Mouse (Mus musculus) hindbrain, embryonic 10.5 days (tissue): ENCODE measurements at regions not wholly inside any gene's neighbourhood (a gene's known extent, or its start where the extent isn't known, plus 50 kb on each side); places are given as distances from the start of the nearest gene placed in this dataset.

Experiments
- DNase-seq: peaks from one replicate; pipeline ENCODE4 v3.0.0-alpha.2; 2017; ENCODE audit warnings: low spot score
- H3K27ac ChIP-seq: fragments of 300-500 bp; sonication (generic); 2 replicates; pipeline ENCODE4 v1.5.1; 2016; ENCODE audit warnings: mild to moderate bottlenecking, moderate library complexity
- H3K27me3 ChIP-seq: fragments of 300-500 bp; sonication (generic); 2 replicates; pipeline ENCODE4 v1.6.1; 2016; ENCODE audit warnings: mild to moderate bottlenecking; ENCODE audit not compliant: poor library complexity, insufficient read depth, severe bottlenecking
- H3K36me3 ChIP-seq: fragments of 300-500 bp; sonication (generic); 2 replicates; pipeline ENCODE4 v1.6.1; 2016; ENCODE audit warnings: mild to moderate bottlenecking, moderate library complexity
- H3K4me1 ChIP-seq: fragments of 300-500 bp; sonication (generic); replicated peaks from 2 replicates; pipeline ENCODE4 v1.6.1; 2016; ENCODE audit warnings: mild to moderate bottlenecking
- H3K4me3 ChIP-seq: fragments of 300-500 bp; sonication (generic); 2 replicates; pipeline ENCODE4 v1.5.1; 2016; ENCODE audit warnings: mild to moderate bottlenecking, moderate library complexity
- H3K9me3 ChIP-seq: fragments of 300-500 bp; sonication (generic); 2 replicates; pipeline ENCODE4 v1.6.1; 2016; ENCODE audit warnings: mild to moderate bottlenecking, moderate library complexity
- WGBS: fragments of 180-500 bp; shearing (Covaris S2); methylation state at CpG from one replicate; pipeline ENCODE4 v1.1.7; 2016; 5-methylcytosine and 5-hydroxymethylcytosine counted together

DNA sequence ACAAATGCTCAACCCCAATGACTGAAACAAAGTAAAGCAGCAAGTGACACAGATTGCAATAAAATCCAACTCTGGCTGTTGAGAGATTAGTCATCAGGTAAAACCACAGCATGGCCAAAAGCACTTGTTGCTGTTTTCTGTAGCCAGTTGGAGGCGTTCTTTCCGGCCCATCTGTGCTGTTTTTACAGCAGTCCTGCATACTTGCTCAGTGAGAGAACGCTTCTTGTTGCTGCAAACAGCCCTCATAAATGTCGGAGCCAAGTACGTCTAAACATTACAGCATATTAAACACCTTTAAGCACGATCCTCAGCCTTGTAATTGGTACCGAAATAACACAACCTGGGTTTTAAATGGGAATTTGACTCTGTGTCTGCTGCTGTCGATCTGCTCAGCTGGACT is 65.6 kb upstream of the Hs3st3a1 start:
- Histone ChIP-seq H3K4me3 (no peak overlapping the region), H3K9me3 (no peaks in the 10 kb centered on the region), H3K4me1 (no peaks in the 10 kb centered on the region), H3K36me3 (no peaks in the 10 kb centered on the region), H3K27me3 (no peaks in the 10 kb centered on the region), H3K27ac (no peak overlapping the region)
- 82% methylated on average over 8 of the region's 8 CpGs for WGBS
- no peak for DNase-seq

GRCm38 (mm10) chr11:64335456-64335855 is 99.7 kb upstream of the Hs3st3a1 start:
- no peak for DNase-seq
- no peak overlapping the region for H3K4me3 ChIP-seq
- peaks cover 4% of the 10 kb centered on the region; the same call in 1 of the 2 replicates for H3K27me3 ChIP-seq
- H3K9me3 ChIP-seq = no peaks in the 10 kb centered on the region
- H3K27ac ChIP-seq = no peak overlapping the region
- WGBS = 70% methylated on average over 11 of the region's 11 CpGs
- peaks cover 8% of the 10 kb centered on the region for H3K4me1 ChIP-seq
- H3K36me3 ChIP-seq = no peaks in the 10 kb centered on the region

DNA sequence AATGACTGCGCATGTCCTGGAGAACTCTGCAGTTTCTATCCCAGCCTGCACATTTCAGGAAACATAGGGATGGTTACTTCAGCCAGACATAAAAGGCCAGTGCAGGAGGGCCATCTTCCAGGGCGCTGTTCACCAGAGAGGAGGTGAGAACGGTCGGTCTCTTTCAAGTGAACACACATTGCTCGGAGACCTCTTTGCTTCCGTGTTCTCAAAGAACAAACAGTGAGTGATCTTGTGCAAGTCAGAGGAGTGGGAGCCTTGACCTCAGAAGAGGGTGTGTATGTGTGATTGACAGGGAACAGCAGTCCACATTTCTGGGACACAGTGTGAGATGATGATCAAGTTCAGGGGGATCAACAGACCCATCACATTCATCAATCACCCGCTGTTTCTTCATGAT is 102.7 kb upstream of the Hs3st3a1 start:
- no peaks in the 10 kb centered on the region for H3K36me3 ChIP-seq
- DNase-seq = no peak
- H3K4me3 ChIP-seq = no peak overlapping the region
- no peaks in the 10 kb centered on the region for H3K9me3 ChIP-seq
- H3K27me3 ChIP-seq = no peaks in the 10 kb centered on the region
- H3K4me1 ChIP-seq = peaks cover 19% of the 10 kb centered on the region
- H3K27ac ChIP-seq = no peak overlapping the region
- 81% methylated on average over 7 of the region's 7 CpGs for WGBS

GRCm38 (mm10) chr11:64331811-64332210 is 103.3 kb upstream of the Hs3st3a1 start:
- Histone ChIP-seq H3K4me1 (peaks cover 19% of the 10 kb centered on the region), H3K9me3 (no peaks in the 10 kb centered on the region), H3K27me3 (no peaks in the 10 kb centered on the region), H3K27ac (no peak overlapping the region), H3K4me3 (no peak overlapping the region), H3K36me3 (no peaks in the 10 kb centered on the region)
- 83% methylated on average over 5 of the region's 5 CpGs for whole genome bisulfite sequencing
- DNase-seq = no peak

GRCm38 (mm10) chr11:64329129-64329528 is 106.0 kb upstream of the Hs3st3a1 start:
- Histone ChIP-seq H3K27me3 (no peaks in the 10 kb centered on the region), H3K27ac (no peak overlapping the region)
- WGBS = 83% methylated on average over 3 of the region's 3 CpGs

GRCm38 (mm10) chr11:64327771-64328170 is 107.4 kb upstream of the Hs3st3a1 start:
- no peak for DNase-seq
- no peaks in the 10 kb centered on the region for H3K27me3 ChIP-seq
- WGBS = 91% methylated on average over 3 of the region's 3 CpGs
- no peak overlapping the region for H3K27ac ChIP-seq
- H3K4me3 ChIP-seq = no peak overlapping the region
- peaks cover 11% of the 10 kb centered on the region; the same call in 1 of the 2 replicates for H3K4me1 ChIP-seq
- H3K36me3 ChIP-seq = no peaks in the 10 kb centered on the region
- H3K9me3 ChIP-seq = no peaks in the 10 kb centered on the region

More at GRCm38 (mm10) chr11:64329129-64329528, 106.0 kb upstream of the Hs3st3a1 start:
- DNase-seq = no peak
- Histone ChIP-seq H3K4me1 (peaks cover 11% of the 10 kb centered on the region; the same call in 1 of the 2 replicates), H3K9me3 (no peaks in the 10 kb centered on the region), H3K4me3 (no peak overlapping the region), H3K36me3 (no peaks in the 10 kb centered on the region)

GRCm38 (mm10) chr11:64326646-64327045 is 108.5 kb upstream of the Hs3st3a1 start:
- Histone ChIP-seq H3K27ac (no peak overlapping the region), H3K4me1 (peaks cover 11% of the 10 kb centered on the region; the same call in 1 of the 2 replicates), H3K4me3 (no peak overlapping the region), H3K9me3 (no peaks in the 10 kb centered on the region), H3K27me3 (no peaks in the 10 kb centered on the region), H3K36me3 (no peaks in the 10 kb centered on the region)
- DNase-seq = no peak
- WGBS = 93% methylated on average over 7 of the region's 7 CpGs

GRCm38 (mm10) chr11:64321900-64322425 is 113.2 kb upstream of the Hs3st3a1 start:
- no peaks in the 10 kb centered on the region for H3K9me3 ChIP-seq
- no peaks in the 10 kb centered on the region for H3K4me1 ChIP-seq
- H3K36me3 ChIP-seq = no peaks in the 10 kb centered on the region
- H3K27ac ChIP-seq = no peak overlapping the region
- H3K27me3 ChIP-seq = no peaks in the 10 kb centered on the region
- no peak for DNase-seq
- 91% methylated on average over 8 of the region's 8 CpGs for WGBS
- H3K4me3 ChIP-seq = no peak overlapping the region

GRCm38 (mm10) chr11:64317458-64317857 is 117.7 kb upstream of the Hs3st3a1 start:
- Histone ChIP-seq H3K9me3 (no peaks in the 10 kb centered on the region), H3K4me3 (no peak overlapping the region), H3K27ac (no peak overlapping the region), H3K4me1 (peaks cover 10% of the 10 kb centered on the region), H3K36me3 (no peaks in the 10 kb centered on the region), H3K27me3 (no peaks in the 10 kb centered on the region)
- DNase-seq = no peak
- WGBS = 89% methylated on average over 6 of the region's 6 CpGs

DNA sequence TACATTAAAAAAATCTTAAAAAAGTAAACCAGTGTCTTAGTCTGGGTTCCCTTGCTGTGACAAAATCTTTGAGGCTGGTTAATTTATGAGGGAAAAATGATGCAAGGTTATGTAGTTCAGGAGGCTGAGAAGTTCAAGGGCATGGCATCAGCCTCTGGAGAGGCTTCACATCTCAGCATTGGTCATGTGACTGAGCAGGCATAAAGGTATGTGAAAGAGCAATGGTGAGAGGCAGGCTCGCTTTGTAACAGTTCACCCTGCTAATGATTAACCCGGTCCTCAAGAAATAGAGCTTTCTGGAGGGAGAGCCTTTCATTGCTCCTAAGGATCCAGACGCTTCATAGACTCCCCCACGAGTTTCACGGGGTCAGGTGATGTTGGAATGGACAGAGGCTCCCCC is 120.1 kb upstream of the Hs3st3a1 start:
- Histone ChIP-seq H3K27ac (no peak overlapping the region), H3K36me3 (no peaks in the 10 kb centered on the region), H3K4me3 (no peak overlapping the region), H3K9me3 (no peaks in the 10 kb centered on the region), H3K4me1 (peaks cover 10% of the 10 kb centered on the region), H3K27me3 (peaks cover 4% of the 10 kb centered on the region; the same call in 1 of the 2 replicates)
- DNase-seq = no peak
- WGBS = 75% methylated on average over 5 of the region's 5 CpGs

DNA sequence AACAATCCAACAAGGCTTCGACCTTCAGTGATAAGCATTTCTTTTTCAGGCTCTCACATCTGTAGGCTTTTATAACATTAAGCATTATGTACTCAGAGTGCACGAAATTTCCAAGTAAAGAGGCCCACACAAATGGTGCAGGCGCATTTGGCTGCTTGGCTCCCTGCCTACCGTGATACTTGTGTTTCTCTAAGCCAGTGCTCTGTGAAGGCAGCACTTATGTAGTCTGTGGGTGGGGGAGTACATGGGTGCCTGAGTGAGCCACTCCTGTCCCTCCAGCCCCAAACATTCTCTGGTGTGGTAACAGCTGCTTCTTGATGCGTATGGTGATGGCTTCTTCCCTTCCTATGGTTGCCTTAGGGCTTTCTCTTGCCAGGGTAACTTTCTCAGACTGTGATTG is 121.9 kb upstream of the Hs3st3a1 start:
- no peak for DNase-seq
- Histone ChIP-seq H3K36me3 (no peaks in the 10 kb centered on the region), H3K27me3 (peaks cover 4% of the 10 kb centered on the region; the same call in 1 of the 2 replicates), H3K4me3 (no peak overlapping the region), H3K27ac (no peak overlapping the region), H3K4me1 (peaks cover 10% of the 10 kb centered on the region), H3K9me3 (no peaks in the 10 kb centered on the region)
- WGBS = 84% methylated on average over 5 of the region's 5 CpGs

GRCm38 (mm10) chr11:64309881-64310280 is 125.3 kb upstream of the Hs3st3a1 start:
- no peak for DNase-seq
- Histone ChIP-seq H3K4me3 (no peak overlapping the region), H3K4me1 (no peaks in the 10 kb centered on the region; the same call in 1 of the 2 replicates), H3K27ac (no peak overlapping the region), H3K9me3 (0 out of 2 replicates have a peak, but pooled peaks cover 3% of the 10 kb centered on the region), H3K36me3 (no peaks in the 10 kb centered on the region), H3K27me3 (peaks cover 4% of the 10 kb centered on the region; the same call in 1 of the 2 replicates)

DNA sequence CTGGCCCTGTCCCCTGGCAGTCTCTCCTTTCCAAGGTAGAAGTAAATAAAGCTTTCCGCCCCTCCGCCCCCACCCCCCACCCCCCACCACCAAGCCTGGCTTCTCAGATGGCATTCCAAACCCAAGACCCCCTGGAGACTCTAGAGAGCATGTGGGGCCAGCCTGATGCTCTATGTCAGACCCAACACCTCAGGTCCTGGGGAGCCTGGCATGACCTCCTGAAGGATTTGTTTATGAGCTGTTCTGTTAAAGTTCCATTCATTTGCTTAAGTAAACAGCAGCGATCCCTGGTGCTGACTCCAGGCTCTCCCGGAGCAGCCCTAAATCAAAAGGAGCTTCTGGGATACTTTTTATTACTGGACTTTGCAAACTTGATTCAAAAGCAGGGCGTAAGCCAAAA is 137.3 kb upstream of the Hs3st3a1 start:
- no peaks in the 10 kb centered on the region for H3K9me3 ChIP-seq
- no peak for DNase-seq
- H3K4me3 ChIP-seq = no peak overlapping the region
- WGBS = 24% methylated on average over 5 of the region's 5 CpGs
- H3K36me3 ChIP-seq = no peaks in the 10 kb centered on the region
- no peak overlapping the region for H3K27ac ChIP-seq
- peaks cover 17% of the 10 kb centered on the region for H3K4me1 ChIP-seq
- H3K27me3 ChIP-seq = no peaks in the 10 kb centered on the region

GRCm38 (mm10) chr11:64288236-64288635 is 146.9 kb upstream of the Hs3st3a1 start:
- Histone ChIP-seq H3K4me3 (no peak overlapping the region), H3K36me3 (no peaks in the 10 kb centered on the region), H3K4me1 (peaks cover 24% of the 10 kb centered on the region), H3K27ac (no peak overlapping the region), H3K9me3 (no peaks in the 10 kb centered on the region), H3K27me3 (0 out of 2 replicates have a peak, but pooled peaks cover 8% of the 10 kb centered on the region)
- no peak for DNase-seq
- 87% methylated on average over 3 of the region's 3 CpGs for WGBS
